Mouse (Mus musculus) limb, embryonic 11.5 days (tissue): ENCODE results near the gene Ivns1abp. TPM values are rescaled to one million over a fixed set of nuclear protein-coding genes. Genes with fewer than 3 reads are reported as not detected.
"Not testable (repeated sequence)": the region's sequence is repeated elsewhere in the genome, so short reads cannot be mapped to it uniquely, and the experiment has no call there.

Source experiments
- ATAC-seq: fragments of 200-750 bp; cut with Nextera tagmentation; 2 replicates; pipeline ENCODE4 v1.8.0; 2017; ENCODE audit warnings: low read depth; ENCODE audit not compliant: insufficient number of reproducible peaks, low FRiP score, low TSS enrichment
- DNase-seq: peaks from one replicate; pipeline ENCODE4 v3.0.0-alpha.2; 2015; ENCODE audit warnings: low spot score
- H3K27ac ChIP-seq: fragments of 300-500 bp; sonication (generic); replicated peaks from 2 replicates; pipeline ENCODE4 v1.5.1; 2014; ENCODE audit warnings: low read depth, mild to moderate bottlenecking, low read length
- H3K27me3 ChIP-seq: fragments of 300-500 bp; sonication (generic); 2 replicates; pipeline ENCODE4 v1.6.1; 2014; ENCODE audit warnings: mild to moderate bottlenecking, low read length, mixed read lengths; ENCODE audit not compliant: control insufficient read depth, insufficient read depth
- H3K36me3 ChIP-seq: fragments of 300-500 bp; sonication (generic); 2 replicates; pipeline ENCODE4 v1.6.1; 2014; ENCODE audit warnings: mild to moderate bottlenecking, low read length, moderate library complexity, mixed read lengths; ENCODE audit not compliant: control insufficient read depth, insufficient read depth
- H3K4me1 ChIP-seq: fragments of 300-500 bp; sonication (generic); 2 replicates; pipeline ENCODE4 v1.6.1; 2014; ENCODE audit warnings: low read length, mixed read lengths; ENCODE audit not compliant: control insufficient read depth, insufficient read depth
- H3K4me2 ChIP-seq: fragments of 300-500 bp; sonication (generic); 2 replicates; pipeline ENCODE4 v1.6.1; 2014; ENCODE audit warnings: low read depth, mild to moderate bottlenecking, moderate library complexity; ENCODE audit not compliant: severe bottlenecking
- H3K4me3 ChIP-seq: fragments of 300-500 bp; sonication (generic); 2 replicates; pipeline ENCODE4 v1.5.1; 2014; ENCODE audit warnings: low read depth, low read length
- H3K9ac ChIP-seq: fragments of 300-500 bp; sonication (generic); 2 replicates; pipeline ENCODE4 v1.6.1; 2014; ENCODE audit warnings: mild to moderate bottlenecking, low read length
- H3K9me3 ChIP-seq: fragments of 300-500 bp; sonication (generic); 2 replicates; pipeline ENCODE4 v1.6.1; 2016; ENCODE audit warnings: low read length; ENCODE audit not compliant: control insufficient read depth
- WGBS: fragments of 180-500 bp; shearing (Covaris S2); extraction: QIAGEN DNeasy Blood & Tissue Kit; methylation state at CpG from one replicate; pipeline ENCODE4 v1.1.7; 2014; 5-methylcytosine and 5-hydroxymethylcytosine counted together
- polyA plus RNA-seq: library from polyadenylated mRNA; unstranded; fragments of >200 nt; fragmentation: Nextera tagmentation; extraction: Ambion mirVana; gene quantifications from 2 replicates; pipeline ENCODE4 v1.2.1, GENCODE M21; 2014

Gene Ivns1abp
- polyA plus RNA-seq, 1 experiment from 2014 or later = 356 TPM

DNA sequence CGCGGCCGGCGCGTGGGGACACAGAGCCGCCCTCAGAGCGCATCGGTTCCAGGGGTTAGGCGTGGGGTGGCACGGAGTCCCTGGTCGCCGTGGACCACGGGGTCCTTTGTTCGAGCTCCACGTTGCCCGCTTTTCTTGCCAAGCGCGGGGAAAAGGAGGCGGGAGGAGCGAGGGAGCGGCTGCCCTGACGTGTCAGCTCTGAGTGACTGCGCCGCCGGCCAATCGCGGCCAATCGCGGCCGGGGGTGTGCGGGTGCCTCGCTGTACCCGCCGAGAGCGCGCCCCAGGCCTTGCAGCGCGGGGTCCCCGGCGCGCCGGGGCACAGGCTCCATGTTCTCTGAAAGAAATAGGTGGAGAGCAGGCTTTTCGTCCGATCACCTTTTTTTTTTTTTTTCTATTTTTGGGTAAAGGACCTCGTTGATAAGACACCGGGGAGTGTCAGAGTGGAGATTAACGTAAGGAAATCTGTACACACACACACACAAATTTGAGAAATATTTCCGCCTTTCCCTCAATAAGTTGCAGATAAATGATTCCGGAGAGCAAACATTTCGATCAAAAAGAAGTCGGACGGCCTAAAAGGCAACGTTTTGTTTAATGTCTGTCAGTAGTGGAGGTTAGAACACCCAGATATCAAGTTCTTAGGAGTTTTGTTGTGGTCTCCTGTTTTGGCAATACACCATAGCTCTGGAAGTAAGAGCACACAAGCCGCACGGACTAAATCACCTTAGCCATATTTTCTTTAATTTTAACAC lies 1.0 kb downstream of the Ivns1abp start:
- under 1% methylated on average over 55 of the region's 55 CpGs for WGBS
- H3K27ac ChIP-seq = peak overlapping the region; percentile 89

DNA sequence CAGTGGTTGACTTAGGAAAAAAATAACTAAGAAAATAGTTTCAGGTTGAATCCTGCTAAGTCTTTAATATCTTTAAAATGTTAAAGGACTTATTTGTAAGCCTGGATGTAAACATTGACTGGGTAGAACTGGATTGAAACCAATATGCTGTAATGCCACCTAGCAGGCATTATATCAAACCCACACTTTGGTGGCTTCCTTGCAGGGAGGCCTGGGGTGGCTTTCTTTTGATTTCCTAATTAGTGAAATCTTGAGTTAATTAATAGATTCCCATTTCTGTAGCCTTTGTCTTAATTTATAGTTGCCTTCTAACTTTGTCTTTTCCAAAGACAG lies 1.6 kb downstream of the Ivns1abp start:
- DNase-seq = no peak
- Histone ChIP-seq H3K36me3 (no peaks in the 10 kb centered on the region), H3K4me2 (peak overlapping the region; percentile 49), H3K27ac (no peak overlapping the region), H3K9ac (no peak overlapping the region), H3K4me1 (peaks cover 15% of the 10 kb centered on the region), H3K9me3 (no peaks in the 10 kb centered on the region), H3K27me3 (no peaks in the 10 kb centered on the region), H3K4me3 (peak overlapping the region; percentile 93)
- no peak for ATAC-seq

More for the DNA sequence above, 1.0 kb downstream of the Ivns1abp start:
- peak overlapping the region; percentile 93 for H3K4me3 ChIP-seq
- H3K27me3 ChIP-seq = no peaks in the 10 kb centered on the region
- DNase-seq (peak; percentile 98), ATAC-seq (peak; percentile 87)
- peak overlapping the region; percentile 49 for H3K4me2 ChIP-seq
- H3K9ac ChIP-seq = peak overlapping the region; percentile 89
- H3K9me3 ChIP-seq = no peaks in the 10 kb centered on the region
- H3K36me3 ChIP-seq = no peaks in the 10 kb centered on the region
- H3K4me1 ChIP-seq = peaks cover 15% of the 10 kb centered on the region

DNA sequence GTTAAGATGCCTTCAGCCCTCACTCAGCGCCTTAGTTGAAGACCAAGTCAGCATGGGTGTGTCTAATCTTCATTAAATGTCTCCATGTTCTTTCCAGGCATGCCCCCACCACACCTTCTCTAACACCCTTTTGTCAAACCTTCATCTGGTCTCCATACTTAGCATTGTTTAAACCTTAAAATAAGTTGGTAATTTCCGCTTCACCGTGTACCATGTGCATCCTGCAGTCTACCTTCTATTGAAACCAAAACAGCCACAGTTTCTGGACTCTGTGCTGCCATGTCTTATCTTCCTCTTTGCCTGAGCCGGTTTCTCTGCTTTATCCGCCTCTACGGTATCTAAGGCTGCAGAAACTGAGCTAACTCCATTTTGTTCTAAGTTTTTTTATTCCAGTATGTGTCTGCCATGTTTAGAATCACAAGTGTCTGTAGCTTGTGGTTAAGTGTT lies 2.4 kb downstream of the Ivns1abp start:
- Histone ChIP-seq H3K4me1 (peaks cover 15% of the 10 kb centered on the region), H3K36me3 (peaks cover 6% of the 10 kb centered on the region), H3K4me2 (peak overlapping the region; percentile 49), H3K9me3 (no peaks in the 10 kb centered on the region), H3K27me3 (no peaks in the 10 kb centered on the region), H3K27ac (no peak overlapping the region), H3K9ac (peak overlapping the region; percentile 40; the same call in 1 of the 2 replicates), H3K4me3 (peak overlapping the region; percentile 93)
- ATAC-seq (no peak), DNase-seq (no peak)
- WGBS = 72% methylated on average over 6 of the region's 6 CpGs

DNA sequence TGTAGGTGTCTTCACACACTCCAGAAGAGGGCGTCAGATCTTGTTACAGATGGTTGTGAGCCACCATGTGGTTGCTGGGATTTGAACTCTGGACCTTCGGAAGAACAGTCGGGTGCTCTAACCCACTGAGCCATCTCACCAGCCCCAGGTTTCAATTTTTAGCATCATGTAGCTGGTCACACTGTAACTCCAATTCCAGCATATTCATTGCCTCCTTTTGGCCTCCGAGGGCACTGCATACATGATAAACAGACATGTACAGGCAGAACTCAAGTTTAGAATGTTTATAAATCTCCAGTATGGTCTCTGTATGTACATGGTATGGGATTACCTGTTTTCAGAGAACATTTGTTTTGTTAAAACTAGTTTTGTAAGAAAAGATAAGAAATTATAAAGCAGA lies 4.0 kb downstream of the Ivns1abp start:
- not testable (repeated sequence) for H3K4me3 ChIP-seq, DNase-seq, H3K4me2 ChIP-seq, H3K9me3 ChIP-seq, ATAC-seq, H3K9ac ChIP-seq, H3K27me3 ChIP-seq, H3K27ac ChIP-seq
- 85% methylated on average over 4 of the region's 4 CpGs for WGBS
- peaks cover 11% of the 10 kb centered on the region for H3K4me1 ChIP-seq
- peaks cover 13% of the 10 kb centered on the region for H3K36me3 ChIP-seq

DNA sequence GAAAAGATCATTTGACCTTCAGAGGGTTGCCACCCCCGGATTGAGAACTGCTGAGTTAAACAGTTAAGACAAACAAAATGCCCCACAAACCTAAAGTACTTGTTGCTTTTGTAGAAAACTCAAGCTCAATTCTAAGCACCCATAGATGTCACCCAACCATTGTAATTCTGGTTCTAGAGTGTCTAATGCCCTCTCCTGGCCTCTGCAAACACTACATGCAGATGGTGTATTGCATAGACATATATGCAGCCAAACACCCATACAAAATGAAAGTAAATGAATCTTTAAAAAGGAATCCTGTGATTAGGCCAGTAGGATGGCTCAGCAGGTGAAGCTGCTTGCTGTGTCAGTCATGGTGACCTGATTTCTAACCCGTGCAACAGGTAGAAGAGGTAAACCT lies 8.6 kb downstream of the Ivns1abp start:
- no peak for DNase-seq
- H3K9ac ChIP-seq = no peak overlapping the region
- no peak for ATAC-seq
- H3K9me3 ChIP-seq = no peaks in the 10 kb centered on the region
- H3K4me1 ChIP-seq = no peaks in the 10 kb centered on the region
- no peak overlapping the region for H3K4me3 ChIP-seq
- no peaks in the 10 kb centered on the region for H3K27me3 ChIP-seq
- no peak overlapping the region for H3K4me2 ChIP-seq
- H3K27ac ChIP-seq = no peak overlapping the region
- peaks cover 15% of the 10 kb centered on the region for H3K36me3 ChIP-seq
- WGBS = 92% methylated on average over 2 of the region's 2 CpGs

DNA sequence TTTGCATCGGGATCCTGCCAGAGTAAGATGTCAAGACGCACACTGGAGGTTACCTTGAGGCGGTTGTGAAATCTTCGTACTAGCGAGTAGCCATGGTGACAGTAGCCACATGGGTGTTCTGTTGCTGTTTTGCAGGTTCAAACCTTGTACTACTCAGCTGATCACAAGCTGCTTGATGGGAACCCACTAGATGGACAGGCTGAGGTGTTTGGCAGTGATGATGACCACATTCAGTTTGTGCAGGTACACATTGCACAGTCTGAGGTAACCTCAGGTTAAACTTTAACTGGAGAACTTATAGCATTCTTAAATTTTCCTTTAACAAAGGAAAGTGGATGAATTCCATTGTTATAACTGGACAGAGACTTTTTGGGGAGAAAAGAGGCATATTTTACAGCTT lies 11.7 kb downstream of the Ivns1abp start:
- Histone ChIP-seq H3K9ac (no peak overlapping the region), H3K27ac (no peak overlapping the region), H3K4me1 (no peaks in the 10 kb centered on the region), H3K4me3 (no peak overlapping the region), H3K36me3 (peaks cover 24% of the 10 kb centered on the region), H3K4me2 (no peak overlapping the region), H3K27me3 (no peaks in the 10 kb centered on the region), H3K9me3 (no peaks in the 10 kb centered on the region)
- no peak for ATAC-seq
- WGBS = 94% methylated on average over 5 of the region's 5 CpGs
- DNase-seq = no peak

DNA sequence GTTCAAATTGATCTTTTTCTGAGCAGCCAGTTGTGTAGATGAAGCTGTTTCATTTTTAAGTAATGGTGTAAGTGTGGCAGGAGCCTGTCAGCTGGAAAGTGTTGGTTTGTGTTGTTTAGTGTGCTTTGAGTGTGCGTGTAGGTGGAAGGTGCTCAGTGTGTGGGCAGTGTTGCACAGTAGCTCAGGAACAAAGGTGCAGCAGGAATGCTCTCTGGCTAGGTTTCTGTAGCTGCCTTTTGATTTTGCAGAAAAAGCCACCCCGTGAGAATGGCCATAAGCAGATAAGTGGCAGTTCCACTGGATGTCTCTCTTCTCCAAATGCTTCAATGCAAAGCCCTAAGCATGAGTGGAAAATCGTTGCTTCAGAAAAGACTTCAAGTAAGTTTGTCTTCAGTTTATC lies 15.1 kb downstream of the Ivns1abp start:
- no peaks in the 10 kb centered on the region for H3K9me3 ChIP-seq
- DNase-seq = no peak
- WGBS = 94% methylated on average over 3 of the region's 3 CpGs
- no peak for ATAC-seq
- no peak overlapping the region for H3K4me2 ChIP-seq
- no peak overlapping the region for H3K27ac ChIP-seq
- H3K36me3 ChIP-seq = peaks cover 21% of the 10 kb centered on the region
- H3K4me3 ChIP-seq = no peak overlapping the region
- no peaks in the 10 kb centered on the region for H3K4me1 ChIP-seq
- no peaks in the 10 kb centered on the region for H3K27me3 ChIP-seq
- no peak overlapping the region for H3K9ac ChIP-seq

DNA sequence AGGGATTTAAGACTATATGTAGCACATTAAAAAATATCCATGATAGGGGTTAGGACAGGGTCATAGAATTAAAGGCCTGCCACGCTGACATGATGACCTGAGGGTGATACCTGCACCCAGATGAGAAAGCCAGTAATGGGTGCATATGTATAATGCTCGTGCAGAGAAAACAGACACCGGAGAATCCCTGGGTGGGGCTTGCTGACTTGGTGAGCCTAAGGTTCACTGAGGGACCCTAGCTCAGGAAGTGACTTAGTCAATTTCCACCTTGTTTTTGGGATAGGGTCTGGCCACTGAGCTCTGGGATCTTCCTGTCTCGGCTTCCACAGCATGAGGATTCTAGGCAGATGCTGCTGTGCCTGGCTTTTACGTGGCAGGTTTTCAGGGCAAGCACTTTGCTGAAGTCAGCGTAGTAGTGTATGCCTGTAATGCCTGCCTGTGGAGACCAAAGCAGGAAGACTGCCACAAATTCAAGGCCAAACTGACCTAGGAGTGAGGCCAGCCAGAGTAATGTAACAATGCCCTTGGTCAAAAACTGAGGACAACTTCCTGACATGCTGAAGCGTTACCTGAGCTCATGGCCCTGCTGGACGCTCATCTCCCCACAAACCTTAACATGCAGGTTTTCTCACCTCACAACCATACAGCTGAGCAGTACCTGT lies 22.8 kb downstream of the Ivns1abp start:
- 85% methylated on average over 8 of the region's 8 CpGs for WGBS
- Histone ChIP-seq H3K9ac (no peak overlapping the region), H3K27me3 (no peaks in the 10 kb centered on the region), H3K36me3 (peaks cover 21% of the 10 kb centered on the region), H3K4me3 (no peak overlapping the region), H3K27ac (no peak overlapping the region), H3K4me2 (no peak overlapping the region), H3K9me3 (no peaks in the 10 kb centered on the region), H3K4me1 (no peaks in the 10 kb centered on the region)
- no peak for DNase-seq
- no peak for ATAC-seq
